Mouse (Mus musculus): ENCODE measurements at regions not wholly inside any gene's neighbourhood (a gene's known extent, or its start where the extent isn't known, plus 50 kb on each side); places are given as distances from the start of the nearest gene placed in this dataset.

DNA sequence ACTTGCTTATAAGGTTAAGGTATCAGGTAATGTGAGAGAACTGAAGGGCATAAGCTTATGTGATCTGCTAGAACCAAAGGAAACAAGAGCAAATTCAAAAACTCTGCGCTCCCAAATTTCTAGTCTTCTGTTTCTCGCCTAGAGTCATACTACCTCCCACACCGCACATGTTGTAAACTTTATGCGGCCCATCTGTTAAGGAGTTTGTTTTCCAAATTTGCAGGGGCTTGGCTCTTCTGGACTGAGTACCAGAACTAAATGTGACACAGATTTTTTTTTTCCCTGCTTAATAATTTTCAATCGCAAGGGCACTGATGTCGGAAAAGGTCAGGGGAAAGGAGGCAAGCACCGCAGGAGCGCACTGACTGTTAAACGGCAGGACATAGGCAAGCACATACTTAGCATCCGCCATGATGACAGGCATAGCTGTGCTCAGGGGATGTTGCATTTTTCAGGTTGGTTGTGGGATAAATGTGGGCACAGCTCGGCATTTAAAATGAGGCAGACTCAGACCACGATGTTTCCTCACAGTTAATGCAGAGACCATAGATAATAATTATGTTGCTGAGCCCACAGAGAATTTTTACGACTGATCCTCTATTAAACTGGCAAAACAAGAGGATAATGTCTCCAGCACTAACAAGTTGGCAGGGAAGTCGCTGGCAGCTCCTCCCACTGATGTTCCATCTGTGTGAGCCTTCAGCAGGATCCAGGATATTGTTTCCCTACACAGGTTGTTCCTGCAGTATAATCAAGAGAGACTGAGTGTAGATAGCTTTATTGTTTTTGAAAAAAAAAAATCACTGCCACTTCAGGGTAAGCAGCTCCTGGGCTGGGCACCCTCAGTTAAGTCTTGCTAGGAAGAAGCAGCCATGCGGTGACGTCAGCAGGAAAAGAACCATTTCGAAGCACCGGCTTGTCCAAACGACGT is 428.2 kb upstream of the Atp2b1 start:
- no peak for DNase-seq

- peak; percentile 43 for DNase-seq
Measured at GRCm38 (mm10) chr10:98494354-98494753, 419.9 kb upstream of the Atp2b1 start.

DNA sequence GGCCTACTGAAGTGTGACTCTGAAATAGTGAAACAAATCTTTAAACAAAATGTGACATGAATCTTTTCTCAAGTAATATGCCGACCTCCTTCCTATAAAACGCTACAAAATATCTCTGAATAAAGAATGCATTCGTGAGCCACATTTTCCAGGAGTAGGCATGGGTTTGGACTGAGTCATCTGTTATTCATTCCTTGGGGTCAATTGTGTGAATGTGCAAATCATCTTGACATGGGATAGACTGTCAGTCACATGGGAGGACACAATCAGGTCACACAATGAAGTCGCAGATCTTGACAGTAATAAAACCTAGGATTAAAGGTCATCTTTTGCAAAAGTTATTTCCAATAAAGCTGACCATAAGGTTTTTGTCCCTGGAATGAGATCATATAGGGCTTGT is 418.0 kb upstream of the Atp2b1 start:
- no peak for DNase-seq

DNA sequence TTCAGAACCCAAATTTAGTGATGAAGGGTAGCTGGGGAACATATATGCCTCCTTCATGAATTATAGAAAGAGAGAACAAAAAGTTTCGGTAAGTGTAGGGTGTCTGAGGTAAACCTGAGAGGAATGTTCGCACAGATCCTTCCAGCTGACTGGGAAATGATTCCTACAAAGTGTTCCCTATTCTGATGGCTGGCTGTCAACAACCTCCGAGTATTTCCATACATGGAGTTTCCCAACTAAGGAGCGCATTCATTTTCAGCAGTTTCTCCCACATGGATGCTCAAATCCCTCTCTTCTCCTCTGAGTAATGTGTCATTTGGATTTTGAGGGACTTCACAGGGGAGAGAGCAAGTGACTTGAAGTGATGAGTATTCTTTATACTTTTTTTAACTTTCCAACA is 413.9 kb upstream of the Atp2b1 start:
- DNase-seq = no peak

GRCm38 (mm10) chr10:98501566-98501965 is 412.6 kb upstream of the Atp2b1 start:
- no peak for DNase-seq

- no peak for DNase-seq
Measured at GRCm38 (mm10) chr10:98504524-98504923, 409.7 kb upstream of the Atp2b1 start.

DNA sequence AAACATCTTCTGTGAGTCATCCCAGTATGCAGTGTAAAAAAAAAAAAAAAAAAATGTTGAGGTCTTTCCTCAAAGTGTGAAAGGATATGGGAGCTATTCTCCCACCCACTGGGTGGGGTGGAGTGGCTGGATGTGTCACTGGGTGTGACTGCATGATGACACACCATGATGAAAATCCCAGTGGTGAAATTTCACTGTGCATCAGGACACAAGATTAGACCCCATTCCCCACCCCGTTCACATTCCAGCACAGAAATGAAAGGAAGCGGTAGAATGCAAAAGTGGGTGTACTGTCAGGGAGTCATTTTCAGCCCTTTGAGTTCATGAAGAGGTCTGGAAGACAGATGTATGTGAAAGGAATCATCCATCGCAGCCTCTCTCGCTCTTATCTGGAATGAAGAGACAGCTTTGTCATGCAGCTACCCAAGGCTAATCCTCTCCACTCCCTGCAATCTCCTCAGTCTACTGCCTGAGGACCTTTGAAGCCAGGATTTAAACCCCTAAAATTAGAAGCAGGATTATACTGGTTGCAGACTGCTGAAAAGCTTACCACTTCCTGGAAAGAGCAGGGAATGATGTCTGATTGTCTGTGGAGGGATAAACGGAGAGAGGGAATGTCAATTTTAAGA is 405.6 kb upstream of the Atp2b1 start:
- no peak for DNase-seq

- no peak for DNase-seq
Measured at GRCm38 (mm10) chr10:98514836-98515235, 399.4 kb upstream of the Atp2b1 start.

DNA sequence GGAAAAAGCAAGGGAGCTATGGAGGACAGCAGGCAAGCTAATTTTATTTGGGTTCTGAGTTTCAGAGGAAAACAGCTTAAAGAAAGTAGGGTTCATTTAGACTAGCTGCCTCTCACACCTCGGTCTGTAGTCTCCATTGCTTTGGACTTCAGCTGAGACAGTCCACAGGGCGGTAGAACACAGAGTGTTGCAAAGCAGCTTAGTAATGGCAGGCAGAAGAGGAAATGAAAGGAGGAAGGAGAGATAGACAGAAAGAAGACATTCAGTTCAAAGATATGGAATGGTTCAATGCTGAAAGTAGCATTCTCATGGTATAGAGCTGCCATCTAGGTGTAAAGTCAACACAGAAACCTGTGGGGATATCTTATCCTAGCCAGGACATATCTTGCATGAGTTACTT is 396.6 kb upstream of the Atp2b1 start:
- no peak for DNase-seq

- DNase-seq = no peak
Measured at GRCm38 (mm10) chr10:98529565-98529964, 384.6 kb upstream of the Atp2b1 start.

GRCm38 (mm10) chr10:98531425-98531824 is 382.8 kb upstream of the Atp2b1 start:
- no peak for DNase-seq

GRCm38 (mm10) chr10:98538706-98539105 is 375.5 kb upstream of the Atp2b1 start:
- no peak for DNase-seq

GRCm38 (mm10) chr10:98541062-98541461 is 373.1 kb upstream of the Atp2b1 start:
- DNase-seq = no peak

GRCm38 (mm10) chr10:98542072-98542471 is 372.1 kb upstream of the Atp2b1 start:
- DNase-seq = no peak

DNA sequence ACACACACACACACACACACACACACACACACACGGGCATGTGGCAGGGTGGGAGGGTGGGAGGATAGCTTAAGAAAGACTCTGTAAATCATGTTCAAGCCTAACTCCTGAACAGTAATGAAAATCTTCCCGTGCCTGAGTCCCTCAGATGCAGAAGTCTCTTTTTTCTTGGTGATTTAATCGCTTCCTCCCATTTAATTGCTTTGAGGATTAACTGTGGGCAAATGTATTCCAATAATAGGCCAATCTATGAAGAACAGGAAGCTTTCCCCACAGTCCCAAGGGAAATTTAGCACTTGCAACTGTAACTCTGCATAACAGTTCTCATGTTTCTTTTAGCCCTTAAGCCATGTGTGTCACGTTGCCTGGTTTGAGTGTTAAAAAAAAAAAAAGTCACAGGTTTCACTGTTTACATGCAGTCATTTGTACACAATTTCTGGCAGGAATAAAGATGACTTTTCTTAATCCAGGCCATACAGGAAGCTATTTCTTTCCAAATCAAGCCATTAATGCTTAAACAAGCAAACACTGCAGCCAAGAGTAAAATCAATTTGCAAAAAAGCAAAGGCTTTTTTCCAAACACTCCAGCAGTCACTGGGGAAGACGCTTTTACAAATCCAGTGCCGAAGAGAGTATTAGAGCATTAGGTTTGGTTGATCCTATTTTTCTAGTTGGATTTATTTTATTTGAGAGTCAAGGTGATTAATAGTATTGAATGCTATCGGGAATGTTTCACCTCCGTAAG is 370.8 kb upstream of the Atp2b1 start:
- DNase-seq = no peak

DNA sequence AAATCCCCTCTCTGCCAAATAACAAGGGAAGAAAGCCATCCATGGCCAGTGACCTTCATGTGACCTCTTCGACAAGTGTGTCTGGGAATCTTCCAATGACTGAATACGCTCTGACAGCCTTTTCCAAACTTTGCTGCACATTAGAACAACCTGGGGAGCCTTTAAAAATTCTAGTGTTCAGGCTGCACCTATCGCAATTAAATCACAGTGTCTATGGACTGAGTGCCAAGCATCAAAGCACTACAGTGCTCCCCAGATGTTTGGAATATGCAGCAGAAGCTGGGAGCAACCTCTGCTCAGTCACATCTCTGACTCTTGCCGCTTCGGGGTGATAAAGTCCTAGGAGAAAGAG is 370.2 kb upstream of the Atp2b1 start:
- DNase-seq = no peak

DNA sequence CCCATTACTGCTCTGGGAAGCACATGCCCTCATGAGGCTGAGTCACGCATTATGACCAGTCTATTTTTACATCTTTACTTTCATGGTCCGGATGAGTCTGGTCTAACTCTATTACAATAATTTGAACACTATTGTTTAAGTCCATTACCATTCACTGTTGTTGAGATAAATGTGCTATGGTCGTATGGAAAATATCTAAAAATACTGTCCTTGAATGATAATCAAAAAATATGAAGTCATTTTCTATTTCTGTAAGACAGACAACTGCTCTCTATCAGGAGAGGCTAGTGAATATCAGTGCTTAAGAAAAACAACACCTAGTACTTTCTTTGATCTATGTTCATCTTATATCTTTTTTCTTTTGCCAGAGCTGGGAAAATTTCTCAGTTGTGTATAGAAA is 359.6 kb upstream of the Atp2b1 start:
- DNase-seq = no peak

GRCm38 (mm10) chr10:98557470-98558060 is 356.6 kb upstream of the Atp2b1 start:
- no peak for DNase-seq

DNA sequence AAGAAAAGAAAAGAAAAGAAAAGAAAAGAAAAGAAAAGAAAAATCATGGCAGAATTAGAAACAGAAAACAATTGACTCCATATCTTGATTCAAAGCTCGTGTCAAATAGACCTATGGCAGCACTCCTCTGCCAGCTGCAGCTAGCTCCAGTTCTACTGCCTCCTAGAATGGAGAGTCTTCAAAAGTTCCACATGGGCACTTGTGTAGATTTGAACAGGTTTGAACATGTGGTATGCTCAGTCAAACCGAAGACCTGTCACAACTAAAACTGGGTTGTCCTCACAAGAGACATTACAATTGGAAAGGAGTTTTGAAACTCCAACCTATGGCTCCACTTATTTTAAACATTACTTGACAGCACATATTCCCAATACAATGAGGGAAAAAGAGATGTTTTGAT is 355.6 kb upstream of the Atp2b1 start:
- no peak for DNase-seq

GRCm38 (mm10) chr10:98562297-98562912 is 351.8 kb upstream of the Atp2b1 start:
- no peak for DNase-seq

DNA sequence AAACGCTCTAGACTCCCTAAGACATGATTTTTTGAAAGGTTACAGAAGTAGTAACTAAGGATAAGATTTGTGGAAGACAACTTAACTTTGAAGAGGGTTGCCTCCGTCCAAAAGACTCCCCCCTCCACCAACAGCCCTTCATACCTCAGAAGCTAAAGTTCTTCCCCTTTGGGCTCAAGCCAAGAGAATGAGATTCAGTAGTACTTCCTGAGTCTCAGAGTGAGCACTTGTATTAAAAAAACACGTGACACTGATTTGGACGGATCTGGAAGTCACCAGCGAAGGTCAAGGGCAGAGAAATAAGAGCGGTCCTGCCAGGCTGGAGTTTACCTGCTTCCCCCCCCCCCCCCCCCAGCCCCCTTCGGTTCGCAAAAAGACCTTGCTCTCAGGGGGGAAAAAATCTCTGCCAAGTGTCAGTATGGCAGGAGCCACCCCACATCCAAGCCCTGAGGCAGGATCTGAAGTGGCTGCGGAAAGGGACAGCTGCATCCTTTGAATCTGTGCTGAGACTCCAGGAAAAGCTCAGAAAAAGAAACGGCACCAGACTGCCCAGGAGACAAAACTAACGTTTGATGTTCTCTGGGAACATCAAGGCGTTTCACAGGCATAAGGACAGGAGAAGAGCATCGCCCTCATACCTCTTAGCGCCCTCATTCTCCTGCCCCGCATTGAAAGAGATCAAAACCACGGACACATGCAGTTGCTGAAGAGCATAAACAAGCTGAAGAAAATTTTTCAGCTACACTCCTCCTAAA is 341.2 kb upstream of the Atp2b1 start:
- DNase-seq = no peak

DNA sequence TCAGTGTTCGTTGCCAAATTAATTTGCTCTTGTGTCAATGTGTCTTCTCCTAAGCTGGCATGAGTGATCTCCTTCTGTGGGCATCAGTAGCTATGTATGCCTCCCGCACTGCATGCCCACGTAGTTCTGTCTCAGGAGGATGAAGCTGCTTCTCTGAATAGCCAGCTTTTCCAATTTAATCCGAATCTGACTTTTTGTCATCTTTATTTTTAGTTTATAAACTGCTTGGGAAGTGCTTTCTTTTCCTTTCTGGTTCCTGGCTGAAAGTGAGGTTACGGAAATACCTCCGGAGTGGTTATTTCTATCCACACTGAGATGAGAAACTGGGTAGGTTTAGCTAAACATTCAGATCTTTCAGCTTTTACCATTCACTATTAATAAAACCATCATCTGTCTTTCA is 337.2 kb upstream of the Atp2b1 start:
- no peak for DNase-seq
